Mouse (Mus musculus) left cerebral cortex, postnatal 25 days (tissue): ENCODE measurements around the gene Samd8. TPM values are rescaled to one million over a fixed set of nuclear protein-coding genes. Genes with fewer than 3 reads are reported as not detected.

Experiments
- total RNA-seq, 2 experiments: library from RNA; stranded (reverse); gene quantifications; 2 replicates each; pipeline ENCODE4 v1.2.3; 2021

The Samd8 gene
- total RNA-seq, 2 experiments from 2014 or later, result 82.5 to 82.8 TPM

Other genes with a start within 250 kb of the Samd8 start
- under 1 TPM in 1 of 2 experiments, not detected in 1; 0.53 TPM for gene Dupd1, start 36.0 kb upstream of the Samd8 start, total RNA-seq
- 1 to 10 TPM in 1 of 2 experiments, under 1 TPM in 1; 0.53 to 1.1 TPM for gene Dusp13, start 650 bp downstream of the Samd8 start, total RNA-seq
- 100 to 1,000 TPM; 207 to 226 TPM for gene Vdac2, start 74.7 kb downstream of the Samd8 start, total RNA-seq
- 10 to 100 TPM; 28.3 to 31.5 TPM for gene Comtd1, start 98.4 kb downstream of the Samd8 start, total RNA-seq
- 1 to 10 TPM; 2.2 to 4.8 TPM for gene Zfp503, start 239.1 kb downstream of the Samd8 start, total RNA-seq